Mouse (Mus musculus) embryonic facial prominence, embryonic 15.5 days (tissue): Measurements from ENCODE around the gene Saysd1. TPM values are rescaled to one million over a fixed set of nuclear protein-coding genes. Genes with fewer than 3 reads are reported as not detected.

ENCODE experiments used
- ATAC-seq: fragments of 200-750 bp; cut with Nextera tagmentation; 2 replicates; pipeline ENCODE4 v1.8.0; 2017; ENCODE audit warnings: low read depth, moderate TSS enrichment; ENCODE audit not compliant: insufficient number of reproducible peaks, low FRiP score, low TSS enrichment
- H3K27ac ChIP-seq: fragments of 300-500 bp; sonication (generic); replicated peaks from 2 replicates; pipeline ENCODE4 v1.5.1; 2015; ENCODE audit warnings: mild to moderate bottlenecking, inconsistent platforms
- H3K27me3 ChIP-seq: fragments of 300-500 bp; sonication (generic); 2 replicates; pipeline ENCODE4 v1.6.1; 2015; ENCODE audit warnings: inconsistent platforms
- H3K36me3 ChIP-seq: fragments of 300-500 bp; sonication (generic); 2 replicates; pipeline ENCODE4 v1.6.1; 2015; ENCODE audit warnings: mild to moderate bottlenecking, inconsistent platforms
- H3K4me1 ChIP-seq: fragments of 300-500 bp; sonication (generic); 2 replicates; pipeline ENCODE4 v1.6.1; 2015; ENCODE audit warnings: inconsistent platforms
- H3K4me2 ChIP-seq: fragments of 300-500 bp; sonication (generic); replicated peaks from 2 replicates; pipeline ENCODE4 v1.6.1; 2015; ENCODE audit warnings: mild to moderate bottlenecking, inconsistent platforms
- H3K4me3 ChIP-seq: fragments of 300-500 bp; sonication (generic); replicated peaks from 2 replicates; pipeline ENCODE4 v1.5.1; 2015; ENCODE audit warnings: mild to moderate bottlenecking, inconsistent platforms
- H3K9ac ChIP-seq: fragments of 300-500 bp; sonication (generic); 2 replicates; pipeline ENCODE4 v1.6.1; 2015; ENCODE audit warnings: inconsistent platforms
- H3K9me3 ChIP-seq: fragments of 300-500 bp; sonication (generic); replicated peaks from 2 replicates; pipeline ENCODE4 v1.6.1; 2016; ENCODE audit warnings: inconsistent platforms
- WGBS: fragments of 180-500 bp; shearing (Covaris S2); methylation state at CpG from one replicate; pipeline ENCODE4 v1.1.7; 2015; 5-methylcytosine and 5-hydroxymethylcytosine counted together
- polyA plus RNA-seq: library from polyadenylated mRNA; unstranded; fragments of >200 nt; fragmentation: Nextera tagmentation; extraction: Ambion mirVana; gene quantifications from 2 replicates; pipeline ENCODE4 v1.2.1, GENCODE M21; 2015

Gene Saysd1
- polyA plus RNA-seq, 1 experiment from 2014 or later: 13.2 TPM

GRCm38 (mm10) chr14:20068365-20068764 is 70.0 kb downstream of the Saysd1 start:
- H3K9me3 ChIP-seq: no peaks in the 10 kb centered on the region
- 81% methylated on average over 2 of the region's 2 CpGs for WGBS
- no peaks in the 10 kb centered on the region for H3K4me1 ChIP-seq
- no peak overlapping the region for H3K4me3 ChIP-seq
- H3K36me3 ChIP-seq: no peaks in the 10 kb centered on the region
- H3K27me3 ChIP-seq: no peaks in the 10 kb centered on the region
- H3K9ac ChIP-seq: no peak overlapping the region
- no peak overlapping the region for H3K4me2 ChIP-seq
- no peak overlapping the region for H3K27ac ChIP-seq
- ATAC-seq: no peak

- Histone ChIP-seq H3K4me2 (no peak overlapping the region), H3K4me3 (no peak overlapping the region), H3K9me3 (no peaks in the 10 kb centered on the region), H3K4me1 (no peaks in the 10 kb centered on the region), H3K27me3 (no peaks in the 10 kb centered on the region), H3K27ac (no peak overlapping the region), H3K9ac (no peak overlapping the region), H3K36me3 (no peaks in the 10 kb centered on the region)
- WGBS: 36% methylated on average over 18 of the region's 18 CpGs
- no peak for ATAC-seq
Measured at GRCm38 (mm10) chr14:20067293-20068074, 70.8 kb downstream of the Saysd1 start.

GRCm38 (mm10) chr14:20064771-20065170 is 73.6 kb downstream of the Saysd1 start:
- Histone ChIP-seq H3K27ac (no peak overlapping the region), H3K9ac (no peak overlapping the region)
- no peak for ATAC-seq

GRCm38 (mm10) chr14:20048481-20048835 is 89.9 kb downstream of the Saysd1 start:
- Histone ChIP-seq H3K27me3 (no peaks in the 10 kb centered on the region), H3K9ac (no peak overlapping the region), H3K4me1 (0 out of 2 replicates have a peak, but pooled peaks cover 4% of the 10 kb centered on the region), H3K9me3 (no peaks in the 10 kb centered on the region), H3K36me3 (no peaks in the 10 kb centered on the region), H3K4me3 (no peak overlapping the region), H3K27ac (no peak overlapping the region), H3K4me2 (no peak overlapping the region)
- 40% methylated on average over 2 of the region's 2 CpGs for WGBS
- no peak for ATAC-seq

More at GRCm38 (mm10) chr14:20064771-20065170, 73.6 kb downstream of the Saysd1 start:
- no peaks in the 10 kb centered on the region for H3K27me3 ChIP-seq
- no peak overlapping the region for H3K4me2 ChIP-seq
- H3K4me1 ChIP-seq: no peaks in the 10 kb centered on the region
- H3K36me3 ChIP-seq: no peaks in the 10 kb centered on the region
- H3K4me3 ChIP-seq: no peak overlapping the region
- H3K9me3 ChIP-seq: no peaks in the 10 kb centered on the region

- no peak for ATAC-seq
- Histone ChIP-seq H3K4me2 (no peak overlapping the region), H3K9ac (no peak overlapping the region), H3K27me3 (no peaks in the 10 kb centered on the region), H3K4me1 (0 out of 2 replicates have a peak, but pooled peaks cover 4% of the 10 kb centered on the region), H3K9me3 (no peaks in the 10 kb centered on the region), H3K36me3 (no peaks in the 10 kb centered on the region), H3K27ac (no peak overlapping the region), H3K4me3 (no peak overlapping the region)
- WGBS: 44% methylated on average over 3 of the region's 3 CpGs
Measured at GRCm38 (mm10) chr14:20047814-20048480, 90.4 kb downstream of the Saysd1 start.

GRCm38 (mm10) chr14:20047291-20047690 is 91.0 kb downstream of the Saysd1 start:
- Histone ChIP-seq H3K4me3 (no peak overlapping the region), H3K27ac (no peak overlapping the region), H3K27me3 (no peaks in the 10 kb centered on the region), H3K4me1 (0 out of 2 replicates have a peak, but pooled peaks cover 4% of the 10 kb centered on the region), H3K9ac (no peak overlapping the region), H3K4me2 (no peak overlapping the region), H3K36me3 (no peaks in the 10 kb centered on the region), H3K9me3 (no peaks in the 10 kb centered on the region)
- 60% methylated on average over 2 of the region's 2 CpGs for WGBS
- no peak for ATAC-seq

GRCm38 (mm10) chr14:20044036-20044435 is 94.3 kb downstream of the Saysd1 start:
- H3K4me3 ChIP-seq: no peak overlapping the region
- no peak overlapping the region for H3K9ac ChIP-seq
- no peak overlapping the region for H3K27ac ChIP-seq
- no peak for ATAC-seq
- H3K4me2 ChIP-seq: no peak overlapping the region
- no peaks in the 10 kb centered on the region for H3K27me3 ChIP-seq
- WGBS: 100% methylated on average over 1 of the region's 1 CpGs
- no peaks in the 10 kb centered on the region for H3K4me1 ChIP-seq
- no peaks in the 10 kb centered on the region for H3K9me3 ChIP-seq
- no peaks in the 10 kb centered on the region for H3K36me3 ChIP-seq

GRCm38 (mm10) chr14:20041836-20042235 is 96.5 kb downstream of the Saysd1 start:
- no peak overlapping the region for H3K4me2 ChIP-seq
- no peaks in the 10 kb centered on the region for H3K9me3 ChIP-seq
- no peaks in the 10 kb centered on the region for H3K36me3 ChIP-seq
- no peak overlapping the region for H3K4me3 ChIP-seq
- WGBS: 78% methylated on average over 2 of the region's 2 CpGs
- ATAC-seq: no peak
- no peaks in the 10 kb centered on the region for H3K27me3 ChIP-seq
- no peak overlapping the region for H3K9ac ChIP-seq
- H3K4me1 ChIP-seq: no peaks in the 10 kb centered on the region
- no peak overlapping the region for H3K27ac ChIP-seq

- Histone ChIP-seq H3K27me3 (no peaks in the 10 kb centered on the region), H3K27ac (no peak overlapping the region), H3K4me3 (no peak overlapping the region), H3K9ac (no peak overlapping the region), H3K36me3 (no peaks in the 10 kb centered on the region), H3K4me1 (no peaks in the 10 kb centered on the region), H3K4me2 (no peak overlapping the region), H3K9me3 (no peaks in the 10 kb centered on the region)
- ATAC-seq: no peak
- WGBS: 81% methylated on average over 4 of the region's 4 CpGs
Measured at GRCm38 (mm10) chr14:20040976-20041375, 97.4 kb downstream of the Saysd1 start.

- Histone ChIP-seq H3K4me1 (no peaks in the 10 kb centered on the region), H3K27ac (no peak overlapping the region), H3K36me3 (no peaks in the 10 kb centered on the region), H3K27me3 (no peaks in the 10 kb centered on the region), H3K9me3 (no peaks in the 10 kb centered on the region), H3K4me3 (no peak overlapping the region), H3K4me2 (no peak overlapping the region), H3K9ac (no peak overlapping the region)
- 90% methylated on average over 2 of the region's 2 CpGs for WGBS
- ATAC-seq: no peak
Measured at GRCm38 (mm10) chr14:20039795-20040194, 98.5 kb downstream of the Saysd1 start.

GRCm38 (mm10) chr14:20032738-20033116 is 105.6 kb downstream of the Saysd1 start:
- ATAC-seq: no peak
- no peaks in the 10 kb centered on the region for H3K9me3 ChIP-seq
- H3K4me1 ChIP-seq: no peaks in the 10 kb centered on the region
- 29% methylated on average over 3 of the region's 3 CpGs for WGBS
- H3K9ac ChIP-seq: no peak overlapping the region
- no peaks in the 10 kb centered on the region for H3K27me3 ChIP-seq
- no peak overlapping the region for H3K4me3 ChIP-seq
- no peaks in the 10 kb centered on the region for H3K36me3 ChIP-seq
- H3K27ac ChIP-seq: no peak overlapping the region
- no peak overlapping the region for H3K4me2 ChIP-seq
